Mouse (Mus musculus): ENCODE measurements around the gene Cfap97d2.

- TF ChIP-seq GATA1 (IDR thresholded peaks at IDR 0.05; ENCODE audit: low read length) (peak; percentile 70; the same call in 1 of the 2 replicates), TAL1 (IDR thresholded peaks at IDR 0.05; ENCODE audit: low read length) (peak; percentile 73)
These were observed 35.3 kb downstream of the Cfap97d2 start for GRCm38 (mm10) chr8:13740817-13741613.

Measured in erythroblast, embryonic 14.5 days (primary cell).